Comparison of ENCODE assay signal across 21 mouse cellular contexts in the genomic region with DNA sequence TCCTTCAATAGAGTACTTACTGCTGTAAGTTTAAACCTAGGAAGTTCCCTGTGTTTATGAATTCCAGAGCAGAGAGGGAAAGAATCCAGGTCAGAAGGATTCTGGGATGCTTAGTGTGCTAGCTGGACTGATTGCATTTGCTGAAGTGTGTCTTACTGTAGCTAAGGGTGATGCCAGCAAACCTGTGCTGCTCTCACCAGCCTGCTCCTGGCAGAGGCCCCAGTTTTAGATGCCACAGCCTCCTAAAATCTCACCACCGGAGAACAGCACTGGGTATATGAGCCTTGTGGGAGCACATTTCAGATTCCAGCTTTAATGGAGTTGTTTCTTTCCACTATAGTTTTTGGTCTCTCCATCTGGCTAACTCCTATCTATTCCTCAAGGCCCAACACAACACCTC.
A peak's percentile ranks its signal among the peaks of the same experiment; 100 is the strongest.
DNase-seq lines count a peak whose midpoint lies in the region; ATAC-seq and TF ChIP-seq lines count a peak whose summit lies in the region.
"Had no signal": no experiment of that assay in that cellular context is flagged by ENCODE, and none has a peak within 500 bp of the region (broad histone marks: within the 10 kb centered on the region; RNA-seq: fewer than 3 reads in every experiment).

No protein-coding gene starts in this region.

- no peak overlapping the region for H3K27ac ChIP-seq in limb, embryonic 13.5 days
- no peak overlapping the region for H3K27ac ChIP-seq in limb, embryonic 10.5 days
- H3K27ac ChIP-seq in cerebellum, adult 2 months (ENCODE audit: insufficient read depth, low read length): no peak overlapping the region
- H3K27ac ChIP-seq in forebrain, embryonic 12.5 days: no peak overlapping the region
- H3K27ac ChIP-seq: embryonic facial prominence, embryonic 15.5 days; forebrain, embryonic 10.5 days; forebrain, embryonic 15.5 days; heart, embryonic 13.5 days; hindbrain, embryonic 12.5 days had no signal

- H3K9ac ChIP-seq in limb, embryonic 13.5 days: no peak overlapping the region
- no peak overlapping the region for H3K9ac ChIP-seq in forebrain, embryonic 12.5 days
- H3K9ac ChIP-seq: embryonic facial prominence, embryonic 15.5 days; forebrain, embryonic 15.5 days; heart, embryonic 13.5 days; hindbrain, embryonic 12.5 days had no signal

- H3K4me3 ChIP-seq in limb, embryonic 13.5 days: no peak overlapping the region
- no peak overlapping the region for H3K4me3 ChIP-seq in limb, embryonic 10.5 days
- no peak overlapping the region for H3K4me3 ChIP-seq in cerebellum, adult 2 months (replicated peaks; ENCODE audit: insufficient read depth, low read depth, low read length)
- no peak overlapping the region for H3K4me3 ChIP-seq in forebrain, embryonic 12.5 days (replicated peaks)
- H3K4me3 ChIP-seq: embryonic facial prominence, embryonic 15.5 days; erythroblast, embryonic 14.5 days; forebrain, embryonic 10.5 days; forebrain, embryonic 15.5 days; heart, embryonic 13.5 days; hindbrain, embryonic 12.5 days had no signal

- no peaks in the 10 kb centered on the region for H3K9me3 ChIP-seq in limb, embryonic 13.5 days
- H3K9me3 ChIP-seq in limb, embryonic 10.5 days (replicated peaks): no peaks in the 10 kb centered on the region
- no peaks in the 10 kb centered on the region for H3K9me3 ChIP-seq in forebrain, embryonic 12.5 days
- H3K9me3 ChIP-seq: embryonic facial prominence, embryonic 15.5 days; forebrain, embryonic 10.5 days; forebrain, embryonic 15.5 days; heart, embryonic 13.5 days; hindbrain, embryonic 12.5 days had no signal

- TF ChIP-seq POLR2A in cerebellum, adult 2 months (IDR thresholded peaks at IDR 0.05; ENCODE audit: borderline replicate concordance, insufficient read depth, low read length): no peak

- TF ChIP-seq CTCF in cerebellum, adult 2 months (IDR thresholded peaks at IDR 0.05; ENCODE audit: borderline replicate concordance, insufficient read depth, low read depth, low read length): no peak

- H3K36me3 ChIP-seq in limb, embryonic 13.5 days: no peaks in the 10 kb centered on the region
- no peaks in the 10 kb centered on the region for H3K36me3 ChIP-seq in limb, embryonic 10.5 days
- H3K36me3 ChIP-seq in forebrain, embryonic 12.5 days (replicated peaks): no peaks in the 10 kb centered on the region
- H3K36me3 ChIP-seq: embryonic facial prominence, embryonic 15.5 days; forebrain, embryonic 10.5 days; forebrain, embryonic 15.5 days; heart, embryonic 13.5 days; hindbrain, embryonic 12.5 days had no signal

- WGBS in limb, embryonic 13.5 days: 65% methylated on average over 1 of the region's 1 CpGs
- WGBS in limb, embryonic 10.5 days: 90% methylated on average over 1 of the region's 1 CpGs
- 0% methylated on average over 1 of the region's 1 CpGs for WGBS in cerebellum, adult 2 months
- 89% methylated on average over 1 of the region's 1 CpGs for WGBS in forebrain, embryonic 12.5 days

- DNase-seq in cerebellum, adult 11-12 months: peak; percentile 17
- no peak for DNase-seq in cerebellum, adult 11 months
- DNase-seq in limb, embryonic 10.5 days (ENCODE audit: low spot score): no peak
- peak; percentile 25 to 47 for DNase-seq in cerebellum, adult 2 months
- DNase-seq in cerebellum, postnatal 14 days: peak; percentile 61 to 64
- DNase-seq: adrenal gland, postnatal 14 days; gastrocnemius, postnatal 14 days; heart, postnatal 4 days; kidney, adult 8-10 months had no signal

- peak; percentile 28; the same call in 1 of the 2 replicates for ATAC-seq in limb, embryonic 13.5 days (ENCODE audit: low FRiP score, low read depth)
- ATAC-seq in forebrain, embryonic 12.5 days (ENCODE audit: low FRiP score): no peak
- ATAC-seq in activated CD4-positive, CD25-positive, alpha-beta regulatory T cell, adult 4 months: no peak
- ATAC-seq: forebrain, embryonic 15.5 days; hindbrain, embryonic 16.5 days; inflammation-experienced regulatory T-cells, adult 6 months; intestine, postnatal 0 days had no signal

- H3K4me2 ChIP-seq in limb, embryonic 13.5 days (replicated peaks): no peak overlapping the region
- no peak overlapping the region for H3K4me2 ChIP-seq in forebrain, embryonic 12.5 days
- H3K4me2 ChIP-seq: embryonic facial prominence, embryonic 15.5 days; forebrain, embryonic 15.5 days; heart, embryonic 13.5 days; hindbrain, embryonic 12.5 days had no signal

- no peaks in the 10 kb centered on the region for H3K27me3 ChIP-seq in limb, embryonic 13.5 days
- H3K27me3 ChIP-seq in limb, embryonic 10.5 days (ENCODE audit: low read depth, poor library complexity, severe bottlenecking): no peaks in the 10 kb centered on the region
- no peaks in the 10 kb centered on the region for H3K27me3 ChIP-seq in cerebellum, adult 2 months (ENCODE audit: control insufficient read depth, insufficient read depth, low read length)
- no peaks in the 10 kb centered on the region for H3K27me3 ChIP-seq in forebrain, embryonic 12.5 days
- H3K27me3 ChIP-seq: embryonic facial prominence, embryonic 15.5 days; forebrain, embryonic 15.5 days; heart, embryonic 13.5 days; hindbrain, embryonic 12.5 days had no signal

- H3K4me1 ChIP-seq in limb, embryonic 13.5 days: no peaks in the 10 kb centered on the region
- no peaks in the 10 kb centered on the region for H3K4me1 ChIP-seq in limb, embryonic 10.5 days
- no peaks in the 10 kb centered on the region for H3K4me1 ChIP-seq in cerebellum, adult 2 months (ENCODE audit: control insufficient read depth, insufficient read depth, low read length)
- no peaks in the 10 kb centered on the region for H3K4me1 ChIP-seq in forebrain, embryonic 12.5 days
- H3K4me1 ChIP-seq: embryonic facial prominence, embryonic 15.5 days; forebrain, embryonic 15.5 days; heart, embryonic 13.5 days; hindbrain, embryonic 12.5 days had no signal

Comparison
In these comparisons a context has a peak if more than half of its experiments do, and no peak if none do; other contexts are left out.
1. DNase-seq: peak in cerebellum, adult 11-12 months (single experiment), cerebellum, adult 2 months (2 of 2) and cerebellum, postnatal 14 days (2 of 2); none in cerebellum, adult 11 months (single experiment) and limb, embryonic 10.5 days (single experiment).